In genomic region chr4:136452792-136453191, GRCm38 (mm10) we compare ENCODE assay signal across 29 mouse cellular contexts. TPM values are rescaled to one million over a fixed set of nuclear protein-coding genes. Genes with fewer than 3 reads are reported as not detected.
A peak's percentile ranks its signal among the peaks of the same experiment; 100 is the strongest.
DNase-seq lines count a peak whose midpoint lies in the region; ATAC-seq and TF ChIP-seq lines count a peak whose summit lies in the region.
"Had no signal": no experiment of that assay in that cellular context is flagged by ENCODE, and none has a peak within 500 bp of the region (broad histone marks: within the 10 kb centered on the region; RNA-seq: fewer than 3 reads in every experiment).

No protein-coding gene starts in this region.

- H3K27ac ChIP-seq in kidney, embryonic 15.5 days = no peak overlapping the region
- no peak overlapping the region for H3K27ac ChIP-seq in intestine, embryonic 16.5 days (ENCODE audit: low read length)
- H3K27ac ChIP-seq in small intestine, adult 2 months (ENCODE audit: insufficient read depth, low read depth, low read length) = peak overlapping the region; percentile 86
- H3K27ac ChIP-seq: embryonic facial prominence, embryonic 15.5 days; forebrain, embryonic 15.5 days; hindbrain, embryonic 15.5 days; left cerebral cortex, adult 2 months; midbrain, embryonic 12.5 days had no signal

- peak; percentile 41 for DNase-seq in kidney, adult 9 months
- DNase-seq in kidney, postnatal 36 days = peak; percentile 32 to 60
- no peak for DNase-seq in gastrocnemius, adult 8-10 months (ENCODE audit: low spot score in 2 of 2)
- DNase-seq: B cell, adult 2 months; cerebellum, adult 11 months; cerebellum, adult 9-11 months; gastrocnemius, postnatal 10 days; layer of hippocampus, adult 9-11 months; right cerebral cortex, postnatal 25 days; thymus, postnatal 4 days had no signal

- no peak overlapping the region for H3K4me2 ChIP-seq in kidney, embryonic 15.5 days
- no peak overlapping the region for H3K4me2 ChIP-seq in intestine, embryonic 16.5 days (ENCODE audit: low read depth, low read length)
- H3K4me2 ChIP-seq: embryonic facial prominence, embryonic 15.5 days; forebrain, embryonic 15.5 days; heart, embryonic 11.5 days; hindbrain, embryonic 15.5 days; midbrain, embryonic 12.5 days had no signal

- H3K9me3 ChIP-seq in kidney, embryonic 15.5 days (replicated peaks) = no peaks in the 10 kb centered on the region
- no peaks in the 10 kb centered on the region for H3K9me3 ChIP-seq in intestine, embryonic 16.5 days (ENCODE audit: control insufficient read depth, low read length)
- H3K9me3 ChIP-seq: embryonic facial prominence, embryonic 15.5 days; forebrain, embryonic 15.5 days; G1E; hindbrain, embryonic 15.5 days; midbrain, embryonic 12.5 days had no signal

- no peak for ATAC-seq in kidney, embryonic 15.5 days (replicated peaks; ENCODE audit: low FRiP score)
- peak; percentile 84 for ATAC-seq in intestine, embryonic 16.5 days
- ATAC-seq in megakaryocyte progenitor cell, adult 5-6 weeks (replicated peaks; ENCODE audit: poor library complexity) = no peak
- ATAC-seq: forebrain, embryonic 15.5 days; lung, postnatal 0 days; Patski had no signal

- no peaks in the 10 kb centered on the region for H3K36me3 ChIP-seq in kidney, embryonic 15.5 days
- no peaks in the 10 kb centered on the region for H3K36me3 ChIP-seq in intestine, embryonic 16.5 days (ENCODE audit: control insufficient read depth, insufficient read depth, low read length)
- H3K36me3 ChIP-seq in small intestine, adult 2 months (ENCODE audit: control insufficient read depth, insufficient read depth, low read length) = no peaks in the 10 kb centered on the region
- H3K36me3 ChIP-seq: embryonic facial prominence, embryonic 15.5 days; forebrain, embryonic 15.5 days; G1E; hindbrain, embryonic 15.5 days; midbrain, embryonic 12.5 days had no signal

- no peaks in the 10 kb centered on the region for H3K27me3 ChIP-seq in kidney, embryonic 15.5 days
- no peaks in the 10 kb centered on the region for H3K27me3 ChIP-seq in intestine, embryonic 16.5 days (replicated peaks; ENCODE audit: control insufficient read depth, insufficient read depth, low read length)
- no peaks in the 10 kb centered on the region for H3K27me3 ChIP-seq in small intestine, adult 2 months (ENCODE audit: control insufficient read depth, insufficient read depth, low read length)
- H3K27me3 ChIP-seq: CH12.LX; embryonic facial prominence, embryonic 15.5 days; forebrain, embryonic 15.5 days; hindbrain, embryonic 15.5 days; Patski had no signal

- H3K9ac ChIP-seq in kidney, embryonic 15.5 days = no peak overlapping the region
- no peak overlapping the region for H3K9ac ChIP-seq in intestine, embryonic 16.5 days (ENCODE audit: low read depth, low read length)
- H3K9ac ChIP-seq: embryonic facial prominence, embryonic 15.5 days; forebrain, embryonic 15.5 days; hindbrain, embryonic 15.5 days; midbrain, embryonic 12.5 days had no signal

- WGBS in kidney, embryonic 15.5 days = 31% methylated on average over 5 of the region's 5 CpGs
- 38% methylated on average over 5 of the region's 5 CpGs for WGBS in intestine, embryonic 16.5 days
- 30% methylated on average over 5 of the region's 5 CpGs for WGBS in small intestine, adult 2 months

- TF ChIP-seq CTCF in small intestine, adult 2 months (IDR thresholded peaks at IDR 0.05; ENCODE audit: extremely low read depth, insufficient read length, insufficient replicate concordance, low read depth, low read length) = no peak

- H3K4me3 ChIP-seq in kidney, embryonic 15.5 days (replicated peaks) = no peak overlapping the region
- no peak overlapping the region for H3K4me3 ChIP-seq in intestine, embryonic 16.5 days (ENCODE audit: low read length)
- no peak overlapping the region for H3K4me3 ChIP-seq in small intestine, adult 2 months (ENCODE audit: low read depth, low read length)
- H3K4me3 ChIP-seq: embryonic facial prominence, embryonic 15.5 days; forebrain, embryonic 15.5 days; hindbrain, embryonic 15.5 days; left cerebral cortex, adult 2 months; midbrain, embryonic 12.5 days had no signal

- no peak for TF ChIP-seq POLR2A in small intestine, adult 2 months (IDR thresholded peaks at IDR 0.05; ENCODE audit: low read depth, low read length)

- peaks cover 14% of the 10 kb centered on the region for H3K4me1 ChIP-seq in kidney, embryonic 15.5 days
- peaks cover 9% of the 10 kb centered on the region for H3K4me1 ChIP-seq in intestine, embryonic 16.5 days (ENCODE audit: control insufficient read depth, insufficient read depth, low read length)
- H3K4me1 ChIP-seq in small intestine, adult 2 months (ENCODE audit: control insufficient read depth, insufficient read depth, insufficient read length, low read length) = peaks cover 24% of the 10 kb centered on the region; the same call in 1 of the 2 replicates

RNA-seq across cellular contexts. Expression of gene 6030445D17Rik, which starts 9.3 kb away (rescaled TPM):
- 0.40 and 0.57 TPM in 2 replicates for polyA plus RNA-seq in kidney, embryonic 15.5 days (2015; fragmentation: Nextera tagmentation; extraction: Ambion mirVana)
- polyA plus RNA-seq in intestine, embryonic 16.5 days (2015; fragmentation: Nextera tagmentation; extraction: Ambion mirVana) = 0.27 and 0.50 TPM in 2 replicates
- polyA plus RNA-seq in small intestine, adult 2 months (2012; rRNA removed) = 0.24 and 1.1 TPM in 2 replicates
- under 1 TPM in 3 of 4 experiments, not detected in 1; 0.16 to 0.27 (median 0.27) TPM for total RNA-seq in gastrocnemius, adult 8-10 months (2022)
- not detected in 2 replicates for total RNA-seq in megakaryocyte progenitor cell, adult 5-6 weeks (2015)
- total RNA-seq in megakaryocyte progenitor cell, adult 5-6 weeks (2017) = not detected in 2 replicates
- total RNA-seq: CH12.LX; common myeloid progenitor, adult 5-6 weeks; G1E; granulocyte monocyte progenitor cell, adult 5-6 weeks had no signal
- polyA plus RNA-seq: G1E had no signal

RNA-seq across cellular contexts. Expression of gene Luzp1, which starts 16.8 kb away (rescaled TPM):
- 134 and 146 TPM in 2 replicates for polyA plus RNA-seq in kidney, embryonic 15.5 days (2015; fragmentation: Nextera tagmentation; extraction: Ambion mirVana)
- polyA plus RNA-seq in intestine, embryonic 16.5 days (2015; fragmentation: Nextera tagmentation; extraction: Ambion mirVana) = 96.8 and 115 TPM in 2 replicates
- polyA plus RNA-seq in small intestine, adult 2 months (2012; rRNA removed) = 6.6 and 18.0 TPM in 2 replicates
- 10 to 100 TPM in 3 of 4 experiments, 1 to 10 TPM in 1; 8.6 to 15.2 (median 13.5) TPM for total RNA-seq in gastrocnemius, adult 8-10 months (2022)
- total RNA-seq in megakaryocyte progenitor cell, adult 5-6 weeks (2015) = 3.4 and 3.7 TPM in 2 replicates
- total RNA-seq in megakaryocyte progenitor cell, adult 5-6 weeks (2017) = 2.3 and 3.3 TPM in 2 replicates
- polyA plus RNA-seq: G1E had no signal

RNA-seq across cellular contexts. Expression of gene Htr1d, which starts 29.5 kb away (rescaled TPM):
- 0.21 and 0.44 TPM in 2 replicates for polyA plus RNA-seq in kidney, embryonic 15.5 days (2015; fragmentation: Nextera tagmentation; extraction: Ambion mirVana)
- polyA plus RNA-seq in intestine, embryonic 16.5 days (2015; fragmentation: Nextera tagmentation; extraction: Ambion mirVana) = 0.10 and 0.16 TPM in 2 replicates
- 0.05 and 0.23 TPM in 2 replicates for polyA plus RNA-seq in small intestine, adult 2 months (2012; rRNA removed)
- not detected for total RNA-seq in gastrocnemius, adult 8-10 months (2022)
- total RNA-seq in megakaryocyte progenitor cell, adult 5-6 weeks (2015) = not detected in 2 replicates
- total RNA-seq in megakaryocyte progenitor cell, adult 5-6 weeks (2017) = not detected in 2 replicates
- total RNA-seq: CH12.LX; common myeloid progenitor, adult 5-6 weeks; granulocyte monocyte progenitor cell, adult 5-6 weeks; hematopoietic stem cell, adult 5-6 weeks had no signal
- polyA plus RNA-seq: G1E; heart, embryonic 11.5 days; heart, postnatal 0 days; spleen, adult 2 months had no signal

Comparison
In these comparisons a context has a peak if more than half of its experiments do, and no peak if none do; other contexts are left out.
1. DNase-seq: peak in kidney, adult 9 months (single experiment) and kidney, postnatal 36 days (2 of 2); none in gastrocnemius, adult 8-10 months (0 of 2).